Mouse (Mus musculus): ENCODE data around the gene Aggf1. TPM values are rescaled to one million over a fixed set of nuclear protein-coding genes. Genes with fewer than 3 reads are reported as not detected.

Gene Aggf1
- total and polyA plus RNA-seq, 3 experiments = 50.5 to 74.5 (median 55.1) TPM

DNA sequence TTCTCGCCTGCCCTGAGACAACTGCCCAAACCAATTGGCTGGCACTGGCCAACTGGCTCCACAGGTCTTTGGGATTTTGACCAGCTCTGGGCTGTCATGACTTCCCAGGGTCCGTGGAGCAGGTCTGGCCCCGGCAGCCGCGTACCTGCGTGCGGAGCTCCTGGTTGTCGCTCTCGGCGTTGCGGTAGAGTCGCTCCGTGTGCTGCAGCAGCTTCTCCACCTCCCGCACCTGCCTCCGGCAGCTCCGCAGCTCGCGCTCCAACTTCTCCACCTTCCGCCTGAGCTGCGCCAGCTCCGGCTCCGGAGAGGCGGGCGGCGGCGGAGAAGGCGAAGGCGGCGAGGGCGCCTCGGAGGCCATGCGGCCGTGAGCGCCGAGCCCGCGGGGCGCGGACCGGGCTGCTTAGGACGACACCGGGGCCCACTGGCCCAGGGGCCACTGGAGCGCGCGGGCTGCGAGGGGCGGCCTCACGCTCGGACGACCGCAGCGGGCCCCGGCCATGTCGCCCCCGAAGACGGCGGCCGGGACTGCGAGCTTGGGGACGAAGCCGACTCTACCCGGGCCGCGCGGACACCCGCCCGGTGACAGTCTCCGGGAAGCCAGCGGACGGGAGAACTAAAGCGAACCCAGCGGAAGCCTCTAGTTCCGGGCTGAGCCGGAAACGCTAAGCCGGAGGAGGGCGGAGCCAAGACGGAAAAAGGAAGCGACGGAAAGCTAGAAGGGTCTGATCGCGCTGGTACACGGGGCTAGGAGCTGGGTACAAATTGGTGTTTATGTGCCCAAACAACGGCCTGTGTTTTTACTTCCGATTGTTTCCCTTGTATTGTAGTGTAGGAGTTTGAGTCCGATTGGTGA lies at the start of gene Aggf1 (continued):
- TF ChIP-seq NRF1 (IDR thresholded peaks at IDR 0.05; ENCODE audit: insufficient read depth, low read depth, low read length, poor library complexity, severe bottlenecking) (no peak), GATA1 (IDR thresholded peaks at IDR 0.05; ENCODE audit: low read depth, low read length) (no peak)

- no peak overlapping the region for H3K4me3 ChIP-seq (ENCODE audit: control insufficient read depth in 1 of 2, insufficient read depth in 1 of 2, low read depth in 2 of 2, low read length in 2 of 2)
- H3K27me3 ChIP-seq (ENCODE audit: control insufficient read depth in 1 of 2, insufficient read depth in 2 of 2, low read length in 2 of 2) = no peaks in the 10 kb centered on the region
- no peaks in the 10 kb centered on the region for H3K4me1 ChIP-seq (ENCODE audit: control insufficient read depth in 1 of 2, insufficient read depth in 2 of 2, low read length in 2 of 2)
- no peak for TF ChIP-seq ZC3H11A (IDR thresholded peaks at IDR 0.05; ENCODE audit: low read depth, low read length)
- no peak for TF ChIP-seq ZNF384 (IDR thresholded peaks at IDR 0.05; ENCODE audit: low read depth, low read length)
- no peak for TF ChIP-seq MAZ (IDR thresholded peaks at IDR 0.05; ENCODE audit: low read depth, low read length)
- no peak for TF ChIP-seq BHLHE40 (IDR thresholded peaks at IDR 0.05; ENCODE audit: borderline replicate concordance, low read depth, low read length)
- no peak for TF ChIP-seq MXI1 (IDR thresholded peaks at IDR 0.05; ENCODE audit: low read depth, low read length)
- no peak for TF ChIP-seq JUND (IDR thresholded peaks at IDR 0.05; ENCODE audit: low read depth, low read length)
- TF ChIP-seq ZKSCAN1 (IDR thresholded peaks at IDR 0.05; ENCODE audit: low read depth, low read length) = no peak
- TF ChIP-seq HCFC1 (IDR thresholded peaks at IDR 0.05; ENCODE audit: low read depth, low read length) = no peak
- no peak for TF ChIP-seq CHD2 (IDR thresholded peaks at IDR 0.05; ENCODE audit: low read length)
- TF ChIP-seq GATA1 (IDR thresholded peaks at IDR 0.05; ENCODE audit: low read depth, low read length) = no peak
- TF ChIP-seq USF1 (IDR thresholded peaks at IDR 0.05; ENCODE audit: low read depth, low read length) = no peak
- no peak for TF ChIP-seq TCF12 (IDR thresholded peaks at IDR 0.05; ENCODE audit: low read depth, low read length)
- no peak for TF ChIP-seq E2F4 (IDR thresholded peaks at IDR 0.05; ENCODE audit: borderline replicate concordance, low read depth, low read length)
- no peak for TF ChIP-seq SMC3 (IDR thresholded peaks at IDR 0.05; ENCODE audit: low read depth, low read length)
- TF ChIP-seq RAD21 (IDR thresholded peaks at IDR 0.05; ENCODE audit: low read depth, low read length) = no peak
- TF ChIP-seq RCOR1 (IDR thresholded peaks at IDR 0.05; ENCODE audit: low read depth, low read length) = no peak
- TF ChIP-seq TAL1 (IDR thresholded peaks at IDR 0.05; ENCODE audit: low read length) = no peak
- TF ChIP-seq MAX (IDR thresholded peaks at IDR 0.05; ENCODE audit: low read length) = no peak
- TF ChIP-seq MYB (IDR thresholded peaks at IDR 0.05; ENCODE audit: low read depth, low read length) = no peak
- no peak for TF ChIP-seq POLR2A (IDR thresholded peaks at IDR 0.05; ENCODE audit: control insufficient read depth in 1 of 2, insufficient read depth in 1 of 2, low read depth in 1 of 2, low read length in 2 of 2, poor library complexity in 1 of 2)
- no peak overlapping the region for H3K27ac ChIP-seq (ENCODE audit: control insufficient read depth, low read depth, low read length)
- DNase-seq (ENCODE audit: low read depth, low spot score) = no peak
- H3K9ac ChIP-seq (ENCODE audit: control insufficient read depth, low read depth, low read length, poor library complexity, severe bottlenecking) = no peak overlapping the region
- no peaks in the 10 kb centered on the region for H3K9me3 ChIP-seq (replicated peaks; ENCODE audit: insufficient read depth, low read length)
- no peaks in the 10 kb centered on the region for H3K79me2 ChIP-seq (ENCODE audit: control insufficient read depth, insufficient read depth, low read length, poor library complexity)
- no peaks in the 10 kb centered on the region for H3K36me3 ChIP-seq (ENCODE audit: control insufficient read depth in 1 of 2, insufficient read depth in 2 of 2, low read length in 2 of 2)
These were observed 49.8 kb upstream of the Aggf1 start for GRCm38 (mm10) chr13:95424932-95425331.
